Mouse (Mus musculus): ENCODE measurements at regions not wholly inside any gene's neighbourhood (a gene's known extent, or its start where the extent isn't known, plus 50 kb on each side); places are given as distances from the start of the nearest gene placed in this dataset.

DNA sequence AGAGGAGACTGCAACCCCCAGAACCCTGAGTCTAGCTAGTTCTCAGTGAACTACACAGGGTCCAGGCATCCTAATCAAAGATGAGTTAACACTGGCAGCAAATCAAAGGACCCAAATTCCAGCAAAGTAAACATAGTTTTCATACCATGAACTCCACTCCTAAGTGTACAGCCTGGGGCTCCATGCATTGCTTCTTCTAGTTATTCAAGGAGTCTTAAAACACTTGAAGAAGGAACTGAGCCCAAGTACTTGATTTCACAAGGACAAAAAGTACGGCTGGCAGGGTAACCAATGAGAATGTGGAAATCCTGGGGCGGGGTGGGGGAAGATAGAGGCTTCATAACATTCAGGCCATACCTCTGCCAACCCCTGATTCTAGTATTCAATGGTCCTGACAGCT lies 297.0 kb upstream of the Tle4 start:
- DNase-seq (ENCODE audit: low spot score in 2 of 2): no peak

DNA sequence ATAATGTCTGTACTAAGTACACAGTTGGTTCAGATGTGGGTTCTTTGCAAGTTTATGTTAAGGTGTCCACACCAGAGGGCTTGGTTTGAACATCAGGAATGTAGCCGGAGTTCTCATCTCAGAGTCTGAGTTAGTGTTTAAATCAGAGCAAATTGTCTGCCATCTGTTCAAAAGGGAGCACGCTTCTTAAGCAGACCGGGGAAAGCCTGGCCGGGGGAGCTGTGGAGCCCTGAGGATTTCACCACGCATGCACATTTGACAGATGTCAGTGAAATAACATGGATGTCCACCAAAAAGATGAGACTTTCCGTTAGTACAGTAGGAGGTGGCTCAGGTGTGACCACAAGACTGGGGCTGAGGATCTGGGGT lies 294.5 kb upstream of the Tle4 start:
- no peak for DNase-seq (ENCODE audit: low spot score in 2 of 2)

DNA sequence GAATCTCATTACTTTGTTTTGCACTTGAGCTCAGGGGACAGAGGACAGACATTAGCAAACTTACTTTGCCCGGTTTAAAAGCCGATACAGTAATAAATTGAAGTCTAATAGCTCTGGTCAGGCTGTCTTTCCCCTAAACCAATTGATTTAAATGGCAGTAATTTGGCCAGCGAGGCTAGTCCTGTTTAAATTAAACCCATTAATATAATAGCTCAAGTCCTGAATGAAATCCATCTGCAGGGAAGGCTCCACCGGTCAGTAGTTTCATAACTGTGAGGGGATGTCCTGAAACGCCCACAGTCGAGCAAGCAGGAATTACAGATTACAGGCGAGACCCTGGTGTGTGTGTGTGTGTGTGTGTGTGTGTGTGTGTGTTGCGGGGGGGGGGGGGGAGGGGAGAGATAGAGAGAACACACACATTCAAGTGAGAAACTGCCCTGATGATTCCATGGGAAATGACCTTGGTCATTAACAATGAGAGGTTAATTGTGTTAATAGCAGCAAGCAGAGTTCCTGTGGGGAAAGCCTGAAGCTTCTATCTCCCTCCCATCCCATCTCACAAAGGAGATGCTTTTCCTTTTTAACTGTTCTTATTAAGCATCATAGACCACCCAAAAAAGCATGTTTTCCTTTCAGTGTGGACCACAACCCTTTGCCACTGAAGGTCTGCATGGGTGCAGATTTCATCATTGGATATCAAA lies 294.0 kb upstream of the Tle4 start:
- DNase-seq (ENCODE audit: low spot score in 2 of 2): no peak

DNA sequence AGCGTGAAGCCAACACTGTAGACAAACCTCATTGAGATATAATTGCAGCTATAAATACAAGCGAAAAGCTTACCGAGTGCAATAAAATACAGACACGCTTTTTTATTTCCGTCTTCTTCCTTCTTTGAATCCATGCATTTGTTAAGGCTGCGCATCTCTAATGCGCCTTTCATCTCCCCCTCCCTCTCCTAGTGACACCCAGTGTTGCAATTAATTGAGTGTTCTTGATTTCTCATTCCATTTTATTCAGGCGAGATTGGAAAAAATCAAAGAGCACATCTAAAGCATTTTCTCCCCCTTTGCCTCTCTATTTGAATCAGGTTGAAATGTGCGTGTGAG lies 293.2 kb upstream of the Tle4 start:
- no peak for DNase-seq (ENCODE audit: low spot score in 2 of 2)

DNA sequence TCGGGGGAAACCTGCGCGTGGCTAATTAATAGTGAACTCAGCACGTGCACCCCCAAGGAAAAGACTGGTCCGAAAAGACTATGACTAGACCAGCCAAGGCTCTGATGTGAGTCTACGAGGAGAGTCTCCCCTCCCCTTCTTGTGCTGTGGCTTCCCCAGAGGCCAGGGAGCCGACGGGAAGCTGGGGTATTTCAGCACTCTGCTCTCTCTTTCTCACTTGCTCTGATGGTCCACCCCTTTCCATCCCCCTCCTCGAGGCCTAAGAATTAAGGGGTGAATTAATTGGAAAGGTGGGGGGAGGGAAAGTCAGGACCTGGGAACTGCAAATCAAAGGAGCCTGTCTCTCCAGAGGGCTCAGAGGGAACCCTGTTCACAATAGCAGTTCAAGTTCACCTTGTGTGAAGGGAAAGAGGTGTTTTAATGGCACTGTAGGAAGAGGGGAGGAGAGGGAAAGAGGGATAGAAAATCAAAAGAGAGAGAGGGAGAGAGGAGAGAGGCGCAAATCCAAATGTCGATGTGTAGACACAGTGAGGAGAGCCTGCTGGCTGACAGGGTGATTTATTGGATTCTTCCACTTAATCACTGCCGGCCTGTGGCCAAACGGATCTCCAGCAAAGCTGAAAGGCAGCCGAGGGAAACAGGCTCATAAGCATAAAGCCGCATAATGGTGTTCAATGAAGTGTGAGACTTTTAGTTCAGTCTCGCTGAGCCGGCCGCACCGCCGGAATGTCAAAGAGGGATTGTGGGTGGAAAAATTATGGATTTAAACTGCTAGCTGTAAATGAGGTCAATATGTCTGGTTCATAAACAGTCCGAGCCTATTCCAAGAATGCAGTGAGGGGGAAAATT lies 292.6 kb upstream of the Tle4 start:
- peak; percentile 56 to 77 for DNase-seq (ENCODE audit: low spot score in 2 of 2)

DNA sequence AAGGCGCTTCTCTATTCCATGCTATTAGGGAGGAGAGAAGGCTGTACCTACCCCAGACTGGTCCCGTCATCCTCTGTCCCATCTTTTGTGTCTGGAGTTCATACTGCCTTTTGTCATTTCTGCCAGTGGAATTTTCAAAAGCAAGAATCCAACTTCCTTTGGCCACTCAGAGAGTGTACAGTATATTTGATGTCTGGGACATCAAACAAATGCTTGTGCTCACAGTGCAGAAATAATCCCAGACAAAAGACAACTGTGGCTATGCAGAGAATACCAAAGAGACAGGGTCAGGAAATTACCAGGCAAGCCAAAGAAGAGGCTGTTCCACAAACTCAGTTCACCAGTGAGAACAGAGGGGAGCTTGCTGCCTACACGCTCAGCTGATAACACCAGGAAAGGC lies 291.9 kb upstream of the Tle4 start:
- no peak for DNase-seq (ENCODE audit: low spot score in 2 of 2)

DNA sequence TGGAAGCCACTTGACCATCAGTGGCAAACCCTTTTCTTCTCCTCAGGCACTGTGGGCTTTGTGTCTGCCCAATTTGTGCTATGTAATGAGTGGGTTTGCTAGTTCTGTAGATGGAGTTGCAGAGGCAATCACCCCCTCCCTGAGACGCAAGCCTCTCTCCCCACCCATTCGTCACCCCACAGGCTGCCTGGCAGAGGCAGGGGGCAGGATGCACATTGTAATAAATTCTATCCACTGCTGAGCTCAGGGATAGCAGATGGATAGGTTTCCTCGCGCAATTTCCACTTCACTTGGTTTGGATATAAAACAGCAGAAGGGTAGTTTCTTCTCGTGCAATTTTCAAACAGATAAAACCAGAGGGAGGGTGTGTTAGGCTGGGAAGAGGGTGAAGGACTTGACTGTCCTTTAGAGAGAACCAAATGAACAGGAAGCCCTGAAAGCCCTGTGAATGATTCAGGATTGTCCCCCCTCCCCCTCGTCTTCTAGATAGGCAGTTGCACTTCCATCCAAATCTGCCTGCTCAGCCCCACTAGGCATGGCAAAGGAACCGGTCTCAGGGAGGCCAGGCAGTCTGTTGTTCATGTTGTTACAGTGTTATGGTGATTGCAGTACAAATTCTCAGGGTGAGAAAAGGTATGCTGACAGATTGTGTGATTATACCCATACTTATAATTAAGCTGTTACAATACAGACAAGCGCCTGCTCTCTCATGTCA lies 286.0 kb upstream of the Tle4 start:
- no peak for DNase-seq (ENCODE audit: low spot score in 2 of 2)

DNA sequence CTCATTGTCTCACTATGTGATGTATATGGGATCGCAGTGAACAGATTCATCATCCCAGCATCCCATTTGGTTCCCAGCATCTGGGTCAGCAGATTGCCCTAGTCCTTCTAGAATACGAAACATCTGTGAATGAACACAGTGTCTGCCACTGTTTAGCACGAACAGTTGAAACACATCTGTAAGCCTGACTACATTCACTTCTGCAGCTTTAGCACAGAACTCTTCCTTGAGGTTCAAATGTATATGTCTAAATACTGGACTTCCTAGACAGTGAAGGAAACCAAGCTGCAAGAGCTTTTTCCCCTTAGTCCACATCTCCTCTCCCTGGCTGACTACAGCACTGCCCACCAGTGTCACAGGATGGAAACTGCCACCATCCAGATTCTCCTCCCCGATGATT lies 283.0 kb upstream of the Tle4 start:
- no peak for DNase-seq (ENCODE audit: low spot score in 2 of 2)

DNA sequence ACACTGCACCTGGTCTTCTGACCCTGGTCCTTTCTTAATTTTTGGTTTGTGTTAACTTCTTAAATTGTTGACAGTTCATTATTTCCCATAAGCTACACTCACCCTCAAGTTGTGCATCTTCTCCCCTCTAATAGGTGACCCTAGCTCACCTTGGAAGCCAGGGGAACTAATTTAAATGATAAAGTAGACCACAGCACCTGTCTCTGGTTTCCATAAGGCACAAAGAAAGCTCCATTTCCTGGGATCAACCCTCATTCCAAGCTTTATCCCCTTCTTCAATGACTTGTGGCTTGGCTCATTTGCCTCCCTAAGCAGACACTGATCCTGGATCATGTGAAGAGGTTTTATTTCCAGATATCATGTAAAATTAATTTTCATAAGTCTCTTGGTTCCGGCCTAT lies 276.1 kb upstream of the Tle4 start:
- DNase-seq (ENCODE audit: low spot score in 2 of 2): no peak

DNA sequence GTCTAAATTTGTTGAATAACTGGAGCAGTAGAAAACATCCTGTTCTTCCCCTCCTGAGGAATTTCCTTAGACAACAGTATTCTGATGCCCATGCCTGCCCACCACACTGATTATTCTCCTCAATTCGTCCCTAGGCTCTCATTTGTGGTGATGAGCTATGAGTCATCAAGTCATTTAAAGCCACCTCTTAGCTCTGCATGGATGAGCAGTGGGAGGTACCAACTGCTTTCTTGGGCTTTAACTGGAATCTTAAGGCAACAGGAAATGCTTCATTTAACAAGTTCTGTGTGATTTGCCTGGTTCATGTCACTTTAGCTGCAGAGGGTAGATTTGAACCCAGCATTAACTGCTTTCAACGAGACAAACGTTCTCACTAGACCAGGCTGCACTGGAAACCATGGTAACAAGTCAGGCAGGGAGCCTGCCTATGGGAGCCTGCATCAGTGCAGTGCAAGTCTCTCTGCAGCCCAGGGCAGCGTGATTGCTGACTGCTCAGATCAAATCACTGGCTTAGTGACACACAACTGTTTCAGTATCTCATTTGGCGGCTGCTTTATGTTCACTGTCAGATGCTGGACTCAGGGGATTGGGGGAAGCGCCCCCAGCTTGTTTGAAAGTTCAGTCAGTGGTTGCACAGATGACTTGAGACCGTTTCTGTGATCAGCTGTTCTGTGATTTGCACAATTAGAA lies 273.5 kb upstream of the Tle4 start:
- DNase-seq (ENCODE audit: low spot score in 2 of 2): peak; percentile 18 to 39

DNA sequence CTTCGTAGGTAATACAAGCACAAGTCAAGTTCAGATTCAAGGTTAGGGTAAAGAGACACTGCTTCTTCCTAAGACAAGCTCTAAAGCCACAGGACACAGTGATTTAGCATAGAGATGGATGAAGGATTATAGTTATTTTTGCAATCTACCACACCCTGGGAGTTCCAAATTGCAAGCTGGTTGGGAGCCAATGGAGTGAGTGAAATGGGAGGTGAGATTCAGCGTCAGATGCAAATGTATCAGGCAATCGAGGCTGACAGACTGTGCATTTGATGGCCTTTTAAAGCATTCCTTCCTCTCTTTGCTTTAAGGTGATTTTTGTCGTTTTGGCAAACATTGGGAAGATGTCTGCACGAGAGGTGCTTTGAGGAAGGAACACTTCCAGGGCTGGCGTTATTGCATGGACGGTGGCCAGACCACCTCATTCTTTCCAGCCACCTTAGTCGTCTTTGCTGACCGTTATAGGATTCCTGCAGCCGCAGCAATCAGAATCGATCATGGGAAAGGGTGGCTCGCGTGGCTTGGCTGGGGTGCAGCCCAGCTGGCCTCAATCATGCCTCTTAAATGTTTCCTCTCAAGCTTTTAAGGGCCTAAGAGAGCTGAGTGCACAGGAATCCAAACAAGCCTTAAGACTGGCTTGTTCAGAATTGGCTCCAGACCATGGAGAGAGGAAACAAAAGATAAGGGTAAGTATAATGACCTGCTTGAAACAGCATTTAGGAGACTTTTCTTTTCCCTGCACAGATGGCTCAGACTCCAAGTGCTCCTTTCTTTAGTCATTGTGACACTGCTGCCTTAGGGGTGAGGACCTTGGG lies 265.0 kb upstream of the Tle4 start:
- no peak for DNase-seq (ENCODE audit: low spot score in 2 of 2)

DNA sequence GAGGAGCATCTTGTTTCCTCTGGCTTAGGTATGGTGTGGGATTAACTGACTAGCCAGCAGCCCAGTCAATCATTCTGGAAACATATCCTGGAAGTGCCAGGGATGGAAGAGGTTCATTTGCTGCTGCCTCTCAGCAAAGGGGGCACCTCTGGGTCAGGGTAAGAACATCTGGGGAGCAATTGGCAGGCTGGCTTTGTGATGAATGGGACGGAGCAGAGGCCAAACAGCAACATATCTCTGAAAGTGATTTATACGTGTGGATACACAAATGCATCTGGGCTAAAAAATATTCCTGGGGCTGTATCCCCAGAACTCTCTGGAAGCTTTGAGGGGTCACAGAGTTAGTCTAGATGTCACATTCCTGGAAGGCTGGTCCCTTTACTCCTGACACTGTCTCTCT lies 257.2 kb upstream of the Tle4 start:
- DNase-seq (ENCODE audit: low spot score in 2 of 2): no peak

DNA sequence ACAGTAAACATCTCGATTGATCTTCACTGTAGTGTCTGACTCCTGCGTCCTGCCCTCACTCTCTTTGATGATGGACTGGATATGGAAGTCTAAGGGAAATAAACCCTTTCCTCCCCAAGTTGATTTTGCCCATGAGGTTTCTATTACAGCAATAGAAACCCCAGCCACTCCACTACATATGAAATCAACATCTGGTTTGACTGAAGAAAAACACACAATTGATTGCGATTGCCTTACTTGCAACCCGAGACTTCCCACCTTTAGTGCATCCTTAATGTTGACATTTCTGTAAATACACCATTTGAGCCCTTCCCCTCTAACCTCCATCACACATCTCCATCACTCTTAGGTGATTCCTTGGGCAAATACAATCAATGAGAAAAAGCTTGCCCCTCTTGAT lies 255.6 kb upstream of the Tle4 start:
- no peak for DNase-seq (ENCODE audit: low spot score in 2 of 2)

DNA sequence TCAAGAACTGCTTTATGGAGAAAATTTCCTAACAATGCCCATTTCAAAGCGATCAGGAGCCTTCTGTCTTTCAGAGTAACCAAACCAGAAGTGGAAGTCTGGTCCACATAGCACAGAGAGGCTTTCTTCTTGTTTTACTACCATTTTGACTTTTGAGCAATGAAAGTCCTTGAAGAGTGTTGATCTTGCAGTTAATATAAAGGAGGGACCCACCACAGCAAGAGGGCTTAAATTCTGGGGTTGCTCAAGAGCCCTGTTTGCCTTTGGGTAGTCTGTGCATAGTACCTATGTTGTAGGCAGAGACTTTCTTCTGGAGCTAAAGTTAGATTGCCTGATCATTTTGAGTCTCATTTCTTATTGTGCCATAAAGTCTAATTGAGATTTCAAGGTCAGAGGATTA lies 251.7 kb upstream of the Tle4 start:
- no peak for DNase-seq (ENCODE audit: low spot score in 2 of 2)

DNA sequence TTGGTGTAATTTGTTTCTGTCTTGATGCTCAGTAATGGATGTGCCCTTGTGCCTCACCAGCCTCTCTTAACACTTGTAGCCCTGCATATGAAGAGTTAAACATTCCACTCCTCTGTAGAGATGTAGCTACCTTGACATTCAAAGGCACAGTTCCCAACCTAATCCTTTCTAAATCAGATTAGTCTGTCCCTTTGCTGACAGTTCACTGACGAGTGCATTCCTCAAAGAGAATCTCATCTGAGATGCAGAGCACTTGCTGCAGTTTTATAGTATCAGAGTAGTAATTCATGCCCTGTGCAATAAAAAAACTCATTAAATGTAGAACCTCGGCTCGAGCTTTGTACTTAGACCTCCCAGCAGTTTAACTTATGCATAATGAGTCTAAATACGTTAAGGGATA lies 249.3 kb upstream of the Tle4 start:
- DNase-seq (ENCODE audit: low spot score in 2 of 2): no peak

DNA sequence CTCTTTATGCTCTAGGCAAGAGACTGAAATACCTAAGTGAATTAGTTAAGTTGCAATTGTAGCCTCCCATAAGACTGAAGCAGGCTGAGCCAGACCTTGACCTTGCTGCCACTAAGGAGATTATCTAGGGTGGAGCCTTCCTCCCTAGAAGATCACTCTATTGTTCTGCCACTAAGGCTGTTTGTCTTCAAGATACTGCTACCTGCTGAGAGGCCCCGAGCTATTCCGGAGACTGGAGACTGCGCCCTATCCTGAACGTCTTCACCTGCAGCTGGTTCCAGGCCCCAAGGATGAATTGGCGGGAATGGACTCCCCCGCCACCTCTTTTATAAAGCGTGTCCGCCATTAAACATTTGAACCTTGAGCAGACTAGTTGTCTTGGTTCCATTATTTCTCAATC lies 237.8 kb upstream of the Tle4 start:
- no peak for DNase-seq (ENCODE audit: low spot score in 2 of 2)

DNA sequence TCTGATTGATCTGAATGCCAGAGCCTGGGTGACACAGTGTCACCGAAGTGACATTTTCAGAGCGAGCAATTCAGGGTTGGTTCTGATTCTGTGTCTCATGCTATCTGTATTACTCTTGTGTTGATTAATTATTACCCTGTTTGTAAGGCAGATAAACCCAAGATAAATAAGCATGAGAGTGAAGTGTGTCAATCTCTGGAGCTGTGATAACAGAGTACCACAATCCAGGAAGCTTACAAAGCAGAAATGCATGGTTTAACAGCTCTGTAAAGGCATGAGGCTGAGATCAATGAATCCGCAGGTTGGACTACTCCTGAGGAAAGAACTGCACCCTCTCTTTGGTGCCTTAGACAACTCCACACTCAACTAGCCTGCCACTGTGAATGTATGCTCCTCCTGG lies 218.5 kb upstream of the Tle4 start:
- no peak for DNase-seq (ENCODE audit: low spot score in 2 of 2)

DNA sequence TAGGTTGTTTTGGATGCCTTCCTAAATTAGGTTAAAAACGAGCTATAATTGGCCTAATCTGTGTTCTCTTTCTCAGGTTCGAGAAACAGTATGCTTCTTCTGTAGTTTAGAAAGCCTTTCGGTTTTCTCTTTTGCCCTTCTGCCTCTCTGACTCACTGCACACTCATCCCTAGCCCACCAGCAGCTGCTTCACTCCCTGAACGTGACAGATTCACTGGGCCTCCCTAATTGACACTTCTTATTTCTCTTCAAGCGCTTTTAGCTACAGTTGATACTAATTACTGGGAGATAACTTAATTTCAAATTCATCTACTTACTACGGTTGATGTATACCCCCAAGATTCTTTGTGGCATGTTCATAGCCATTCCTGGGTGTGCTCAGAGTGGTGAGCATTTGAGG lies 208.9 kb upstream of the Tle4 start:
- no peak for DNase-seq (ENCODE audit: low spot score in 2 of 2)

DNA sequence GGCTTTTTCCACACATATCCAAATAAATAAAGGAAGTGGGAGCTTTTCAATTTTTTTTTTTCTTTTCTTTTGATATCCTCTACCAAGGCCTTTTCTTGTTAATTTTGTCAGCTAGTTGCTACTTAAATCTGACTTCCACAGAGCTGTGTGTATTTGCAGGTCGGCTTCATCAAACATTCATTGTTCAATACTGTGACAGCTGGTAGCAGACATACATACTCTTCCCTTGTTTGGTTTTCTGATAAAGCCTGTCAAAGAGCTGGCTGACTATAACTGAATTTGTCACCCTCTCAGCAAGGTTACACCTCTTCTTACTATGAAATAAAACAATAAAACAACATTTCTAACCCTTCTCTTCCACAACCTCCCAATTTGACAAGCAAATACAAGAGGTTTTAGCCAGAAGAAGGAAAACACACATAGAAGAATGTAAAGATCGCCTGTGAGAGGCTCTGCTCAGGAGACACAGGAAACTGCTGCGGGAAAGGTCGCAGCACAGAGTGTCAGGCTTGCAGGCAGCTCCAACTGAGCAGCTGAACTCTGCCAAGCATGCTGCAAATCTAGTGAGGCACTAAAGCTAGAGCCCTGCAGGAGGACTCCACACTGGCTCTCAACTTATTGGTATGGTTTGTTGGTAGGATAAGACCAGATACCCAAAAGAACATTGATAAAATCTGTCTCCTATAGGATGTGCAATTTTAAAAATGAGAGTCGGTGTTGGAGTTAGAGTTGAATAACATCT lies 205.2 kb upstream of the Tle4 start:
- no peak for DNase-seq (ENCODE audit: low spot score in 2 of 2)

DNA sequence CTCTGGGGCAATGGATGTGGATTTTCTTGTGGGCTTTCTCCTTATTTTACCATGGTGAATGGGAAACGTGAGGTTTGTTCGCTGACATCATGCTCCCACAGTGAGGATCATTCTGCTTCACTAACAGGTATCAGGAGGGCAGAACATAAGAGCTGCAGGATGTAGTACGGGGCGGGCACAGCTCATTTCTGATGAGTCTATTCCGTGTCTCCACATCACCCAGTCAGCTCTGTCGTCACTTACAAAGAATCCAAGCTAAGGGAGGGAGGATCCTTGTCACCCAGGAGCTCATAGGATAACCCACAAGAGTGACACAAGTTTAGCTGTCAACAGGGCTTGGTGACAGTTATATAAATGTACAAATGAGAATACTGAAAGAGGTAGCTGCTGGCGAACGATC lies 203.8 kb upstream of the Tle4 start:
- no peak for DNase-seq (ENCODE audit: low spot score in 2 of 2)

Measured in layer of hippocampus, postnatal 14 days (tissue).